Mouse (Mus musculus) myocyte (in vitro differentiated cells): ENCODE results near the gene BC049715.

ENCODE experiments used
- CEBPB ChIP-seq: IDR thresholded peaks from 2 replicates; pipeline ENCODE4 v1.6.1; 2011; ENCODE audit warnings: mild to moderate bottlenecking, moderate library complexity; ENCODE audit not compliant: poor library complexity, insufficient read depth, severe bottlenecking
- E2F4 ChIP-seq: IDR thresholded peaks from one replicate; pipeline ENCODE4 v1.6.1; 2011; ENCODE audit warnings: mild to moderate bottlenecking, control low read depth, moderate library complexity; ENCODE audit not compliant: insufficient read depth
- MAX ChIP-seq: IDR thresholded peaks from one replicate; pipeline ENCODE4 v1.6.1; 2011; ENCODE audit warnings: low read depth, mild to moderate bottlenecking, control low read depth
- MYOD1 ChIP-seq, 3 experiments: IDR thresholded peaks; one replicate each; pipeline ENCODE4 v1.6.1; 2011; ENCODE audit warnings: control low read depth in 2 of 3, low read depth in 2 of 3, mild to moderate bottlenecking in 2 of 3, moderate library complexity in 1 of 3; ENCODE audit not compliant: insufficient read length in 2 of 3, control insufficient read depth in 1 of 3
- MYOG ChIP-seq, 3 experiments: IDR thresholded peaks; one replicate each; pipeline ENCODE4 v1.6.1; 2011; ENCODE audit warnings: control low read depth in 2 of 3, low read depth in 2 of 3, mild to moderate bottlenecking in 2 of 3; ENCODE audit not compliant: insufficient read length in 2 of 3, control insufficient read depth in 1 of 3, insufficient read depth in 1 of 3
- POLR2A ChIP-seq: IDR thresholded peaks from one replicate; pipeline ENCODE4 v1.6.1; 2011; ENCODE audit warnings: low read depth, mild to moderate bottlenecking, control low read depth, moderate library complexity; ENCODE audit not compliant: insufficient read length
- POLR2AphosphoS2 ChIP-seq: IDR thresholded peaks from one replicate; pipeline ENCODE4 v1.6.1; 2011; ENCODE audit warnings: low read depth, control low read depth; ENCODE audit not compliant: insufficient read length
- REST ChIP-seq: IDR thresholded peaks from one replicate; pipeline ENCODE4 v1.6.1; 2011; ENCODE audit warnings: mild to moderate bottlenecking, control low read depth, moderate library complexity; ENCODE audit not compliant: insufficient read depth, insufficient read length
- SRF ChIP-seq: IDR thresholded peaks from one replicate; pipeline ENCODE4 v1.6.1; 2011; ENCODE audit warnings: low read depth; ENCODE audit not compliant: control insufficient read depth, insufficient read length
- TCF12 ChIP-seq: IDR thresholded peaks from one replicate; pipeline ENCODE4 v1.6.1; 2011; ENCODE audit warnings: mild to moderate bottlenecking, control low read depth; ENCODE audit not compliant: poor library complexity, insufficient read depth, severe bottlenecking
- USF1 ChIP-seq: IDR thresholded peaks from one replicate; pipeline ENCODE4 v1.6.1; 2011; ENCODE audit warnings: low read depth, mild to moderate bottlenecking, control low read depth, moderate library complexity

DNA sequence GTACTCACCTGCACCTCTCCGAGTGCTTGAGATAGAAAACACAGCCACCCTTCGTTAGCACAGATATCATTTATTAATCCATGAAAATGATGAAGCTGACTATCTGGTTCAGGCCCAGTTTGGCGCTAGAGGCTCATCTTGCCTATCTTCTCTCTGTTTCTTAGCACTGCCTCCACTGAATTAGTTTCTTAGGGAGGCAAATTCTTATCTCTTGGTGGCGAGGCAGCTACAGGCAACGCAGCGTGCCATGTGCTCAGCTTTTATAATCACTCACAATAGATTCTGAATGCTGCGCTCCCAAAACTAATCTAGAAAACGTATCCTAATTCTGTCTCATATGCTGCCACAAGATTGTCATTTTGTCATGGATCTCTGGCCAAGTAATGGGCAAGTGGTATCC, 21.0 kb downstream of the BC049715 start:
- TF ChIP-seq POLR2A (no peak), MAX (no peak), E2F4 (no peak), POLR2AphosphoS2 (no peak), MYOD1 (IDR thresholded peaks at IDR 0.05; ENCODE audit: control insufficient read depth in 1 of 3, insufficient read length in 2 of 3, low read depth in 2 of 3) (no peak), MYOG (IDR thresholded peaks at IDR 0.05; ENCODE audit: control insufficient read depth in 1 of 3, insufficient read depth in 1 of 3, insufficient read length in 2 of 3, low read depth in 2 of 3) (no peak), TCF12 (no peak), USF1 (no peak), REST (no peak), CEBPB (no peak), SRF (no peak)
